Mouse (Mus musculus): ENCODE data around the gene 4930503B20Rik. TPM values are rescaled to one million over a fixed set of nuclear protein-coding genes. Genes with fewer than 3 reads are reported as not detected.

4930503B20Rik gene
- polyA plus RNA-seq (2014; fragmentation: Illumina TruSeq; extraction: RNeasy Lipid Tissue Mini Kit (QIAGEN cat#74804); ENCODE audit: low read depth, low replicate concordance): 862 TPM

DNA sequence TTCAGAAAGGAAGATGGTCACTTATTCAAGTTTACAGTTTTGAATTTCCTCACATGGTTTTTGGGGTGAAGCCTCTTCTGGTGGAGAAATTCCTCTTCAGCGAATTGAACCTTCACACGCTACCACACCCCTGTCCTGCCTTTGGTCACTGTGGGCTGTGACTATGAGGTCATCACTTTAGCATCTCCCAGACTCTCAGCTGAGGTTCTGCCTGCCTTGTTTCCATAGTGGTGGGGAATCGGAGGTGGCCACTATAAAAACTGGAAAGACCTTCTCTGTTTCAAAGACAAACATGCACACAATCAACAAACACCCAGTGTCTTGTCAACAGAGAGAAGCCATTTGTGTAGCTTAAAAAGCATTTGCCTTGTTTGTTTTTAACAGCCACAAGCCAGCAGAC is at the start of gene 4930503B20Rik:
Gene 4930503B20Rik, minus strand, starts transcription at position 101 of the 400 bp plus-strand sequence.

DNA sequence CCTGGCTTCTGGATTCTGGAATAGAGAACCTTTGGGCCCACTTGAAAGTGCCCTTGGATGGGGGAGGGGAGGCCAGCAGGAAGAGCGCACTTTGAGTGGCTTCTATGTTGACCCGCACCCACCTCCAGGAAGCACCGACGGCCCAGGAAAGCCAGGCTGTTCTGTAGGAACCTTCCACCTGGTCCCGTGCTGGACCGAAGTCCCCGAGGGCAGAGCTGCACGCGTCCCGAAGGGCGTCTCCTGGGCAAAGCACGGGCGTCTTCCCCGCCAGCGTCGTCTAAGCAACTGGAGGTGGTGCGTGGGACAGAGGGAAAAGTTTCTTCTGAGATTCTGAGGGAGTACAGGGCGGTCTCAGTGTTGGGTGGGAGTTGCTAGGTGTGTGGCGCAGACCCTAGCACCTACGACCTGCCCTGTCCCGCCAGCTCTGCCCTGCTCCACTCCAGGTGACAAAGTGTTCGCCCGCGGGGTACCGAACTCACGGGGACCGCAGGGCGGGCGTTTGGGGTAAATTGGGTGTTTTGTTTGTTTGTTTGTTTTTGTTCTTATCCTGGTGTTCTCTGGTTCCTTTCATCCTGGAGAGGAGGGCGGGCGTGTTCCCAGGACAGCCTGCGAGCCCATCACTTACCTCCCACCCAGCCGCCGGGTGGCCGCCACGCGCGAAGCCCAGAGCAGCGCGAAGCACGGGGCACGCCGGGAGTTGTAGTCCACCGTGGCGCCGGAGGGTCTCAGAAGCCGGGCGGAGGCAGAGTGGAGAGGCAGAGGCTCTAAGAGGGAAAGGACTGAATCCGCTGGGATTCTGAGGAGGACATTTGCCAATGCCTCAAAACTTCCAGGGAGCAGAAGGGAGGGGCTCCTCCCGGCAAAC is 33.9 kb upstream of the 4930503B20Rik start, which contains the start of gene Samd13:
Gene Samd13, minus strand, starts transcription at position 782 of the 865 bp plus-strand sequence.

DNA sequence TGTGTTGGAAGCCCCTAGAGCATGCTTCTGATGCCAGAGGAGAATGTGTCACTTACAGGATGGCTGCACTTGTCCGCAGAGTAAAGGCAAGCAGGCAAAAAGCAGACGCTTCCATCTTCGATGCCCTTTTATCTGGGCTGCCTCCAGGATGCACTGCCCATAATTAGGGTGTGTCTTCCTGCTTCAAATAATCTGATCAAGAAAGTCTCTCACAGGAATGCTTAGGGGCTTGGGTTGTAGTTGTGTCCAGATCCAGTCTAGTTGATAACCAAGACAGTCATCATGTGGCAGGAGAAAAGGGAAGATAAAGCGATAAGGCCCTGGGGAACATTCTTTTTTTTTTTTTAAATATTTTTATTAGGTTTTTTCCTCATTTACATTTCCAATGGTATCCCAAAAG is 35.6 kb downstream of the 4930503B20Rik start, which contains the start of gene Dnase2b:
Gene Dnase2b, minus strand, starts transcription at position 101 of the 400 bp plus-strand sequence.

Other genes with a start within 250 kb of the 4930503B20Rik start
- 419 TPM for gene Ssx2ip, start 246.7 kb downstream of the 4930503B20Rik start, polyA plus RNA-seq (2014; fragmentation: Illumina TruSeq; extraction: RNeasy Lipid Tissue Mini Kit (QIAGEN cat#74804); ENCODE audit: low read depth, low replicate concordance)
- 8.6 TPM for gene Ctbs, start 201.5 kb downstream of the 4930503B20Rik start, polyA plus RNA-seq (2014; fragmentation: Illumina TruSeq; extraction: RNeasy Lipid Tissue Mini Kit (QIAGEN cat#74804); ENCODE audit: low read depth, low replicate concordance)
- 1,034 TPM for gene Spata1, start 151.6 kb downstream of the 4930503B20Rik start, polyA plus RNA-seq (2014; fragmentation: Illumina TruSeq; extraction: RNeasy Lipid Tissue Mini Kit (QIAGEN cat#74804); ENCODE audit: low read depth, low replicate concordance)
- gene Gng5, start 151.5 kb downstream of the 4930503B20Rik start, polyA plus RNA-seq (2014; fragmentation: Illumina TruSeq; extraction: RNeasy Lipid Tissue Mini Kit (QIAGEN cat#74804); ENCODE audit: low read depth, low replicate concordance): 719 TPM
- 78.8 TPM for gene Rpf1, start 129.9 kb downstream of the 4930503B20Rik start, polyA plus RNA-seq (2014; fragmentation: Illumina TruSeq; extraction: RNeasy Lipid Tissue Mini Kit (QIAGEN cat#74804); ENCODE audit: low read depth, low replicate concordance)
- 0.31 TPM for gene Uox, start 80.9 kb downstream of the 4930503B20Rik start, polyA plus RNA-seq (2014; fragmentation: Illumina TruSeq; extraction: RNeasy Lipid Tissue Mini Kit (QIAGEN cat#74804); ENCODE audit: low read depth, low replicate concordance)
- 0.07 TPM for gene Dnase2b, start 35.7 kb downstream of the 4930503B20Rik start, polyA plus RNA-seq (2014; fragmentation: Illumina TruSeq; extraction: RNeasy Lipid Tissue Mini Kit (QIAGEN cat#74804); ENCODE audit: low read depth, low replicate concordance)
- not detected for gene Samd13, start 34.3 kb upstream of the 4930503B20Rik start, polyA plus RNA-seq (2014; fragmentation: Illumina TruSeq; extraction: RNeasy Lipid Tissue Mini Kit (QIAGEN cat#74804); ENCODE audit: low read depth, low replicate concordance)
- gene Prkacb, start 161.7 kb upstream of the 4930503B20Rik start, polyA plus RNA-seq (2014; fragmentation: Illumina TruSeq; extraction: RNeasy Lipid Tissue Mini Kit (QIAGEN cat#74804); ENCODE audit: low read depth, low replicate concordance): 14.8 TPM
- gene Ttll7, start 201.1 kb upstream of the 4930503B20Rik start, polyA plus RNA-seq (2014; fragmentation: Illumina TruSeq; extraction: RNeasy Lipid Tissue Mini Kit (QIAGEN cat#74804); ENCODE audit: low read depth, low replicate concordance): 109 TPM